Mouse (Mus musculus) ovary, adult 10 weeks (tissue): ENCODE data around the gene Olfr1294. TPM values are rescaled to one million over a fixed set of nuclear protein-coding genes. Genes with fewer than 3 reads are reported as not detected.

ENCODE experiments used
- polyA plus RNA-seq: library from polyadenylated mRNA; stranded (reverse); fragments of 350-450 nt; fragmentation: Illumina TruSeq; extraction: RNeasy Lipid Tissue Mini Kit (QIAGEN cat#74804); gene quantifications from one replicate; pipeline ENCODE4 v1.2.3, GENCODE M21; 2014

Olfr1294 gene
- polyA plus RNA-seq: not detected

DNA sequence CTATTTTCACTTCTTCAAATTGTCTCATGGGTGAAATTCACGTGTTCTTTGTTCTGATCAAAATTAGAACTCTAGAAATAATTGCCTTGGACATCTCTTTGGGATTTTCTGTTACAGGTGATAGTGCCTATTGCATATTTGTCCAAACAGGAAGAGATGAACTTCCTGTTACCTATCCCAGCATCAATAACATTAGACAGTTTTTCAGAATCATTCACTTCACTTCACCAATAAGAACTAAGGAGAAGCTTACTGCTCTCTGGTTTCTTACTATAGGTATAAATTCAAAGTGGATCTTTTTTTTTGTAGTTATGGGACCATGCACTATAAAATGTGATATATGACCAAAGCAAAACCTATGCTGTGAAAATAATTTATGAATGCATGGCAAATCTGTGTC is at the start of gene Olfr1294:
Gene Olfr1294 (minus strand): TSS at position 101 of the 400 bp plus-strand sequence.

DNA sequence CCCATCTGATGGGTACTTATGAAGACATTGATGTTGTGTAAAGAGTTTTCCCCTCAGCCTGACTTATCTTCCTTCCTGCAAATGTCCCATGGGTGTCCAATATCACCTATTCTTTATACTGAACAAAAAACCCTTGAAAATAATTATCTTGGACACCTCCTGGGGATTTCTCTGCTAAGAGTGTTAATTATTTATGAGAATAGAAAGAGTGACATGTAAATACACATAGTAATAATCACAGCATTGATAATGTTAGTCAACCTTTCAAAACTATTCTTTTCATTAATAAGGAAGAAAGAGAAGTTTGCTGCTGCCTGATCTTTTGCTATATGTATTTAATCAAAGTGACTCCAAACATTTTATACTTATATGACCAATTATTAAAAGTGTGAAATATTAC is 29.5 kb upstream of the Olfr1294 start, which contains the start of gene Olfr1295:
Gene Olfr1295 (minus strand): TSS at position 101 of the 400 bp plus-strand sequence.

DNA sequence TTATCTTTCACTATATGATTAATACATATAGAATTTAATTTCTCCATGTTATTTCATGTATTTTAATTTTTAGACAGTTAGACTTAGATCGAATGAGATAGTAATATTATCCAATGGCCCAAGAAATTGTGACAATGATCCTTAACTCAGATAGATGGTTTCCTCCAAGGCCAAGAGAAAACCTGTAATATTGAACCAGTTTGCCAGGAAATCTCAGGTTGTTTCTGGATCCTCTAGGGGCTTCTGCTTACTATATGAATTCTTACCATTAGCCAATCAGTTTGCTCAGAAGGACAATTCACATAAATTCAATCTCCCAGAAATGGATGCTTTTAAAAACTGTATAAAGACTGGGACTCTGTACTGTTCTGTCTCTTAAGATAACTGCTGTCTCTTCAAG is 15.2 kb downstream of the Olfr1294 start, which contains the start of gene Olfr1293-ps:
Gene Olfr1293-ps (plus strand): TSS at position 301 of the 400 bp plus-strand sequence.

GRCm38 (mm10) chr2:111496880-111497279 is 43.2 kb downstream of the Olfr1294 start, which contains the start of gene Olfr1291-ps1:
Gene Olfr1291-ps1 (plus strand): TSS chr2:111497180.

GRCm38 (mm10) chr2:111493729-111494128 is 46.4 kb downstream of the Olfr1294 start, which contains the start of gene Olfr1290:
Gene Olfr1290 (minus strand): TSS chr2:111493829.

Other genes with a start within 250 kb of the Olfr1294 start
- gene Olfr1279, start 239.7 kb downstream of the Olfr1294 start, polyA plus RNA-seq: not detected
- not detected for gene Olfr1280, start 226.3 kb downstream of the Olfr1294 start, polyA plus RNA-seq
- gene Olfr1281, start 213.8 kb downstream of the Olfr1294 start, polyA plus RNA-seq: not detected
- gene Olfr1282, start 204.2 kb downstream of the Olfr1294 start, polyA plus RNA-seq: not detected
- not detected for gene Olfr1283, start 173.5 kb downstream of the Olfr1294 start, polyA plus RNA-seq
- gene Olfr1284, start 164.8 kb downstream of the Olfr1294 start, polyA plus RNA-seq: not detected
- not detected for gene Olfr1286, start 117.2 kb downstream of the Olfr1294 start, polyA plus RNA-seq
- gene Olfr1287, start 91.1 kb downstream of the Olfr1294 start, polyA plus RNA-seq: not detected
- gene Olfr1288, start 66.2 kb downstream of the Olfr1294 start, polyA plus RNA-seq: not detected
- not detected for gene Olfr1289, start 59.5 kb downstream of the Olfr1294 start, polyA plus RNA-seq
- gene Olfr1290, start 46.5 kb downstream of the Olfr1294 start, polyA plus RNA-seq: not detected
- not detected for gene Olfr1291-ps1, start 43.1 kb downstream of the Olfr1294 start, polyA plus RNA-seq
- not detected for gene Olfr1293-ps, start 15.1 kb downstream of the Olfr1294 start, polyA plus RNA-seq
- not detected for gene Olfr1295, start 29.4 kb upstream of the Olfr1294 start, polyA plus RNA-seq
- gene Olfr1297, start 86.2 kb upstream of the Olfr1294 start, polyA plus RNA-seq: not detected
- gene Olfr1298, start 108.9 kb upstream of the Olfr1294 start, polyA plus RNA-seq: not detected
- not detected for gene Olfr1299, start 121.1 kb upstream of the Olfr1294 start, polyA plus RNA-seq
- not detected for gene Olfr1301, start 210.7 kb upstream of the Olfr1294 start, polyA plus RNA-seq
- gene Olfr1302, start 237.1 kb upstream of the Olfr1294 start, polyA plus RNA-seq: not detected